Mouse (Mus musculus) natural killer cell, adult 2 months (primary cell): ENCODE measurements around the gene Ctbp2.

Source experiments
- DNase-seq, 2 experiments: peaks; one replicate each; pipeline ENCODE4 v3.0.0; 2022; ENCODE audit warnings: low spot score in 2 of 2

Ctbp2 gene

DNA sequence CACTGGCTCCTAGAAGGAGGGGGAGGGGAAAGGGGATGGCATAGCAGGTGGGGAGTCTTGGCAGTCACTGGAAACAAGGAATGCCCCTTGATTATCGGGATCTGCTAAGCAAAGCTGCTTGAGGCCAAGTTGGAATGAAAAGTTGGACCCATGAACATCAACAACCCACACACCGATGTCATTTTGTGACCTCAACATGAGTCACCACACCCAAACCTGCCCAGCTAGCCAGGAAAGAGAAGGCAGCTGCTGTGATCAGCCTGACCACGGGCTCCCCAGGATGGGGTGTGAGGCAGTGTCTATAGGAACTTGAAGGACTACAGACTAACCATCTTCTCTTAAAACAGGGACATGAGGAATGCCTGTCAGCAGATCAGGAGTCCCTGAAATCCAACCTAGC is 38.7 kb downstream of the Ctbp2 start:
- DNase-seq = no peak

DNA sequence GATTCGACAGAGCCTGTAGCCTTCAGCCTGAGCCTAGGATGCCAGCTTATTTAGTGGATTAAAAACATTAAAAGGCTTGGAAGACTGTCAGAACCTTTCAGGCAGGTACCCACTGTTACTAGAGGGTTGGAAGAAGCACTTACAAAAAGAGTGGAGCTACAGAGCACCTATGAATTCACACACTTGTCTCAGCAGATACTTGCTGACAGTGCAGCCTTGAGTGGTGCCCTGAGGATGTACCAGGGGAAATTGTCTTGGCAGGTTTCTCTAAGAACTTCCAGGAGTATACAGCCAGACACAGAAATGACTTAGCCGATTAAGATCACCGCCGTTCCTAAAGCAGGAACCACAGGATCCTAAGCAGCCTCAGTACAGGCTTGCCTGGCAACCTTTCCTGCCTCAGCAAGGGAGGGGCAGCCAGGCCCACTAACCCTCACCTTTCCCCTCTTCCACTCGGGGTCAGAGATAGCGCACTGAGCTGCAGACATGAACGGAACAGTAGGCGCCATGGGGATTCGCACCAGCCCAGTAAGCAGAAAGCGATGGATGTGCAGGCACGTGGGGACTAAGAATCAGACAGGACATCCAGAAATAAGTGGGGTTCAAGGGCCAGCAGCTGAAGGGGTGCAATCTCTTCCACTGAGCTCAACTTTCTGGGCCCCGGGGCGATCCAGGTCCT is 40.1 kb downstream of the Ctbp2 start:
- DNase-seq = no peak

DNA sequence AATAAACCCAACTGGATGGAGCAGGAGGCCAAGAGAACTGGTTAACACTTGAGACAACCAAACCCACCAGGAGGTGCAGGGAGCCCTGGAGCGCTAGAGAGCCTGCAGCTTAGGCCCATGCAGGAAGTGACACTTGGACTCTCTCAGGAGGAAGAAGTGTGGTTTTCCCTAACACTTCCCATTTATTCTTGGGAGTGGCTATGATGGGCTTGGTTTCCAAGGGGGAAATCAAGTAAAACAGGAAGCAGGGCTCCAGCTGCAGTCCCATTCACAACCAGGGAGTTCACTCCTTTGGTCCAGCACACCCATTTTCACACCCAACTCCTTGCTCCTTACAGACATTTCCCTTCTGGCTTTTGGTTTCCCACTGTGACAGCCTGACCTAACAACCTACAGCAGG is 45.2 kb downstream of the Ctbp2 start:
- DNase-seq = no peak

DNA sequence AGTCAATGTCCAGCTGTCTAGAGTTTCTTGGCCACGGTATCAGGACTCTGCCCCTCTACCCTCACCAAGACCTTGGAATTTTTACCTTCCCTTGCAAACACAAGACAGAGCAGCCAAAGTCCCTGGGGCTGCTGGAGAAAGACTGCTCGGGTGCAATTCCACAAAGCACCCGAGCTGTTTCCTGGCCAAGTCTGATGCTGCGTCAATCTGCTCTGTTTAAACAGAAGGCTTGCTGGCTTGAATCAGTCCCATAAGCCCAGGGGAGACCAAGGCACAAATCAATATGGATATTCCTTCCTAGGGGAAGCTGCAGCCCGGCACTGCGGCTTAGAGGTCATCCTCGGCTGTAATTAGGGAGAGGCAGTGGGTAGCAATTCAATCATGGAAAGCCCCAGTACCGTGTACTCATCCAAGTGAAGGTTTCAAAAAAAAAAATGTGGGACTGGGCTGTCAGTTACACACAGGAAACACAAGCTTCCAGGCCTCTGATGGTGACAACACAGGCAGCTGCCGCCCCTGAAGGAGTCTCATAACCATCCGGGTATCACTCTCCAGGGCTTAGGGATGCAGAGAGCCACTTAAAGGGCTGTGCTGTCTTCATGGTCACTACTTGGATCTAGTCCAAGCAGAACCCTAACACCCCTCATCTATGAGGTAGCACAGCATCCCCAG is 49.6 kb downstream of the Ctbp2 start:
- no peak for DNase-seq

DNA sequence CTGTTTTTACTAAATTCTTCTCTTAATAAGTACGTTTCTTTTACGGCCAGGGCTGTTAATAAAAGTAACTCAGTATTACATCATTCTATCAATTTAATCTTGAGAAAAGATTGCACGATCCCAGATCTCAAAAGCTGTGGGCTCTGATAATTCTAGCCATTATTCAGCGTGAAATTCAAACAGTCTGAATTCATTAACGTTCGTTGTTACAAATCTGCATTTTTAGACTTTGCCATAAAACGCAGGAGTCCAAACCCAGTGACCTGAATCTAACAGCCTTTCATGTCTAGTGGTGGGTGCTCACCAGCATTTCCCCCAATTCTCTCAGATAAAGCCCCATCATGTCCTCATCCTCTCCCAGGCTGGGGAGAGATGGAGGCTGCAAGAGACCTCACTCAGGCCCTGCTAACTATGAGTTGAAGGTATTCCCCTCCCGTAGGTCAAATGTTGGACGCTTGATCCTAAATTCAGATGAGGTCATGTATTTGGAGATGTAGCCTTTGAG is 51.0 kb downstream of the Ctbp2 start:
- no peak for DNase-seq

DNA sequence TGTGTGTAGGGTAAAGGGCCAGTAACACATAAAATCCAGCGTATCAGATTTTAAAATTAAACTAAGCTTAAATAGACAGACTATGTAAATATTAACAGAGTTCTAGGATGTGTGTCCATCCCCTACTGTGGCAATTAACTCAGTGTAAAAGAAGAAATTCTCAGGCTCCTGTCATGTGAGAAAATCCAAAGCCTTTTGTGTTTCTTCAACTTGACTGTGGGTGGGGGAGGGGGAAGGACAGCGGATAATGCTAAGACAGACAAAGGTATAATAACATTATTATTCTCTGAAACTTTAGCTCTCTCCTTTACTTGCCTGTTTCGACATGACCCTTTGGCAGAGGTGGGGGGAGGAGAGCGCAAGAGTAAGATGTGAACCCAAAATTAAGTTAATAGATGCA is 51.6 kb downstream of the Ctbp2 start:
- DNase-seq = no peak

DNA sequence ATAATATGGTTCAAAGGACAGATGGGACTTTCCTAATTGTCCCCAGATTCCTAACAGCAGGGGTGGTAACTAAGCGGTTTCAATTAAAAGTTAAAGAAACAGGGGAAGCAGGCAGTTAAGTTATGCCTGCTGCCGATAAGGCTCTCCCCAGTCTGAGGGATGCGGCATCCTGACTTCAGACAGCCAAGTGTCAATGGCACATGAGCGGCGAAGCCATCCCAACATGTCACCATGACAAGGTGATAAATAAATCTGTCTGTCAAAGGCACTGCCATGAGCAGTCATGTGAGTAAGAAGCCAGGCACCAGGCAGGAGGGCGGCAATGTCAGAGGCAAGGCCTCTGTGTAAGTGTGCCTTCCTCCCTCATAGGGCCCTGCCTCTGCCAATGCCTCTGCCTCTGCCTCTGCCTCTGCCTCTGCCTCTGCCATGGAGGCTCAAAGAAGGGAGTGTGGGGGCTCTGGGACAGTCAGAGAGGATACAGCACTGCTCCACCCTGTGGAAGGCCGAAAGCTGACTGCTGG is 56.8 kb downstream of the Ctbp2 start:
- DNase-seq = no peak

DNA sequence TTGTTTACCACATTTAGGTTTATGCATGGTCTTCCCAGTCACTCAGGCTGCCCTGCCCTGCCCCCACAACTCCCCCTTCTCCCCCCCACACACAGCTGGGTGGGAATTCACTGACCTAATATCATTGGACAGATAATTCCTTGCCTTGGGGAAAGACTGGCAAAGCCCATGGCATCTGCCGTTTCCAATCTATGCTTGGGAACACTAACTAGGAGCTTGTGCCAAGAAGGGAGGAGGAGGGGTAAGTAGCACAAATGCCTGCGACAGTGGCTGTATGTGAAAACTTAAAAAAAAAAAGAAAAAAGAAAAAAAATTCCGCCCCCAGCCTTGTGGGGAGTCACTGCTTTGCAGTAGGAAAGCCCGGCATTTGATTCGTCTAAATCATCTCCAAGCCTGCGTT is 57.4 kb downstream of the Ctbp2 start:
- no peak for DNase-seq

DNA sequence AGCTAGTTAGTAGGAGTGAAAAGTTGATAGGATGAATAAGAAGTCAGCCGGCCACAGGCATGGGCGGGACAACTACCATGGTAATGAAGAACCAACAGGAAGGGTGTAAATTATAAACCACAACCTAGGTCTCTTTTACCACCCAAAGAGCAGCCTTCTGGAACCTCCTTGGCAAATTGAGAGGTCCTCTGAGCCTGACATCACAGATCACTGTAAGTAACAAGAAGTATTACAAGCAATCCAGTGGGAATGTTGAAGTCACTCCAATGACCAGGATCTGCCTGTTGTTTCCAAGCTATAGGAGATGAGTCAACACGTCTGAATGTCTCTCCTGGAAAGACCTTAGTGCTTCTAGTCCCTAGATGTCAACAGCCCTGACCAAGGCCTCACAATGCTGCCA is 62.1 kb downstream of the Ctbp2 start:
- no peak for DNase-seq

DNA sequence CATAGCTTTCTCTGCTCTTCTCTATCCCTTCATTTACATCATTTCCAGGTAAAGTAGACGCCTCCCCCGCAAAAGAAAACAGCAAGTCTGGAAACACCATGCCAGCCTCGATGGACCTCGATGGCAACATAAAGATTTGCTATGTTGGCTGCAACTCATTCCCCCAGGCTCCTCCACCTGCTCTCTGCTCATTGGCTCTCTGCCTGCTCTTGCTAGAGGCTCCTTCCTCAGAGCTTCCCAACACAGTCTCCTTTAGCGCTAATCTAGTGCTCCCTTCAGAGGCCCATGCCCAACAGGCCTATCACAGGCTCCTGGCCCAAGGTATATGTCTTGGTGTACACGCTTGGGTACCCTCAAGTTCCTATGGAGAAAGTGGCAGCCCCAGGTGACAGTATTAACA is 64.0 kb downstream of the Ctbp2 start:
- DNase-seq = no peak

DNA sequence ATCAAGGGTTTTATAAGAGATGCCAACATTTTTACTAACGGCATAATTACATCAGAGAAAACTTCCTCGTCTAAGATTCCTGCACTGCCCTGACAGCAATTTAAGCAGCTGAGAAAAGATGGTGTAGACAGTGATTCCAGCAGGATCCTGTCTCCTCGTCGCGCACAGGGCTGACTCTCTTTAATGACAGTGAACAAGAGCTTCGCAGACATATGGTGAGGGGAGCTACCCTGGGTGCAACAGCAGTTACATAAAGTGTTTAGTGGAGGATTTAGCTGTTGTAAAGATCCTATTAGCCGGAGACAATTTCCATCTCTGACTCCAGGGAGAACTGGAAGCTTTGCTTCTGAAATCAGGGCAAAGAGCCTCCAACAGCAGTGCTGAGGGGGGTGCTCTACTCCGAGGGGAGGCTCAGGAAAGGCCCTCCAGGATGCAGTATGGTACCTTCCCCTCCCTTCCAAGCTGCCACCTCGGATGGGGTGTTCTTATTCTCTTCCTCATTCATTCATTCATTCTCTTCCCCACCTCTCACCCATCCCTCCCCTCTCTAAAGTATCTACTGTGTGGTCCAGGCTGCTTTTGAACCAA is 64.5 kb downstream of the Ctbp2 start:
- no peak for DNase-seq

DNA sequence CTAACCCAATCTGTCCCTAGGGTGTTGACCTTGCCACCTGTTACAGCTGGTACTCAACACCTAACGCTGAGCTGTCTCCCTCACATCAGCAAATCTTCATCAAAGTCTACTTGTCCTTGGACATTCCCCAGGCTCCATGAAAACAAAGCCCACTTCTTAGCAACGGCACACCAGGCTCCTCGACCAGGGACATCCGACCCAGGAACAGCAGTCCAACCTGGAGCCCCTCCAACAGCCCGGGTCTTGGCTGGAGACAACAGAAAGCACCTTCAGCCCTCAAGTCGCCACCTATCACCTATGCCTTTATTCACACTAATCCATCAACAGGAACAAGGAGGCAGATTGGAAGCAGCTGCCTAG is 65.0 kb downstream of the Ctbp2 start:
- no peak for DNase-seq

DNA sequence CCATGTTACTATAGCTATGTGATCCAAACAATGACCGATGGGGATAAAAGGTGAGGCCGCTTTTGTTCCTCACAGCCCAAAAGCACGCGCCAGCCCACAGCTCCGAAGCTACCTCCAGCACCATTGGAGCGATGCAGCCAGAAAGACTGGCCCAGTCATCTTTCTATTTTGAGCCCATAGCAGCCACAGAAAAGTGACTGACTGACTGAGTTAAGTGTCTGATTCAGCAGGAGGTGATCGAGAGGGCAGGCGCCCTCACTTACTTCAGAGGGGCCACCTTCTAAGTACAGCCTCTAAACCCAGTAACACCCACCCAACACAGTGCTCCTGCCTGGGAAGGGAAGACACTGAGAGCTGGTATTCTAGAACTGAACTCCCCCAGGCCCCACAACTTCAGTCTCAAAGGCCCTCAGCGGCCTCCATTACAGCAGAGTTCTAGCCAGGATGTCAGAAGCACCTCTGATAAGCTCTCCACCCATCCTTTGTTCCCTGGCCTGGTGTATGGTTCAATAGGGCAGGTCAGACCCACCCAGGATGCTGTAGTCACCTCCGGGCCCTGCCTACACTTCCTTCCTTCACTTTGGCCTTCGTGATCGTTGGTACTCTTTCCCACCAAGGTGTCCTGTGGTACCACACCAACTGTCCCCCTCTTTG is 65.5 kb downstream of the Ctbp2 start:
- DNase-seq = no peak

DNA sequence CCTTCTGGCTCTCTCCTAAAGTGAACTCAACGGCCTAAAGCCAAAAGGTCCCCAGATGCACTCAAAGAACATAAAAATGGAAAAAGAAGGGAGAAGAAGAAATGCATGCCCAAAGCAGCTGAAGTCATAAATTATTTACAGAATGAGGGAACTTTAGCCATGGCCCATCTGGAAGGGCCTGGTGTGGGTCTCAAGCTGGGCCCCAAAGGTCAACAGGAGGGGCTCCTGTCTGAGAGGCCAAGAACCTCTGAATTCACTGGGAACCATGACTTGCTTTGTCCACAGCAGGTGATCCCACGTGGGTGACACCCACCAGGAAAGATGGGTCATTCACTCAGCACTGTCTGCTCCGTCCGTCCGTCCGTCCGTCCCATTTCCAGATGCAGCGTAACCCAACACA is 67.2 kb downstream of the Ctbp2 start:
- DNase-seq = no peak

DNA sequence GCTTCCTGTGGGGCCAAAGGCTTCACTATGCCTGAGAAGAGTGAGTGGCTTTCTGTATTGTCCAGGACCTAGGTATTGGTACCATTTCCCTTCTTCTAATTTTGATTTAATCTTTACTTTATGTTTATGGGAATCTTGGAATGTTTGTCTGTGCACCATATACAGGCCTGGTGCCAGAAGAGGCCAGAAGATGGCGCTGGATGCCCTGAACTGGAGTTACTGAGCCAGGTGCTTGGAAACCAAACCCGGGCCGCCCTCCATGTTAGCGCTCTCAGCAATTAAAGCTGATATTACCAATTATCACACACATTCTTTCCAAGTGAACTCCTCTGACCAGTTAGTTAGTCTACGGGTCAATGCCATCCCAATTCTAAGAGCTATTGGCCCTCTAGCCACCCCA is 69.7 kb downstream of the Ctbp2 start:
- DNase-seq = no peak

DNA sequence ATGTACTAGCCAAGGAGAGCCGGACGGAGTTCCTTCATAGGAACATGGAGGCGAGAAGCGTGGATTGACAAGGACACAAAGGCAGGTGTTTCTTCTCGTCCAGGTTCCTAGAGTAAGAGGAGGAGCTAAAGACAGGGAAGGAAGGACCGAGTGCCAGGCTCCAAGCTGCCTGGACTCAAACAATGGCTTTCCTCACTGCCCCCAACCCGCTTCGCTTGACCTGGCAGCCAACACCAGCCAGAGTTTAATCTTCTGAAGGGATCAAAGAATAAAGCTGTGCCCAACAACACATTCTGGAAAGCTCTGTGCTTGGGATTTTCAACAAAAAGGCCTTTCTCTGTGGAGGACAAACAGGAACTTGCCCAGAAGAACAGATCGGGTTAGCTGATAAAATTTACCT is 70.4 kb downstream of the Ctbp2 start:
- DNase-seq = no peak

DNA sequence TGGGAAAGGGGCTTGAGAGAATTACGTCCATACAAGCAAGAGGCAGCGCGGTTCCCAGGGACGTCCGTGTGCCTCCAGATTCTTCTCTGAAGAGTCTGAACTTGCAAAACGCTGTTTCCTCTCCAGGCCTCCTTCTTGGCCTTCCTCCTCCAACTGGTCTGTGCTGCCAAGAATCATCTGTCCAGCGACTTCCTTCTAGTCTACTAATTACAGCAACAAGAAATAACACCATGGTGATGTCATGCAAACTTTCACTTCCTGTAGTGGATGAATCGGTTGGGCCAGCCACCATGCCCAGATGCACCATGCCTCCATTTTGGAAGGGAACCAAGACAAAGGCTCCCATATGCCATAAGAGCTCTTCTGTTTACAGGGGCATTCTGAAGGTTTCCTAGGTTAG is 71.3 kb downstream of the Ctbp2 start:
- peak in 1 of 2 experiments; percentile 8 for DNase-seq

DNA sequence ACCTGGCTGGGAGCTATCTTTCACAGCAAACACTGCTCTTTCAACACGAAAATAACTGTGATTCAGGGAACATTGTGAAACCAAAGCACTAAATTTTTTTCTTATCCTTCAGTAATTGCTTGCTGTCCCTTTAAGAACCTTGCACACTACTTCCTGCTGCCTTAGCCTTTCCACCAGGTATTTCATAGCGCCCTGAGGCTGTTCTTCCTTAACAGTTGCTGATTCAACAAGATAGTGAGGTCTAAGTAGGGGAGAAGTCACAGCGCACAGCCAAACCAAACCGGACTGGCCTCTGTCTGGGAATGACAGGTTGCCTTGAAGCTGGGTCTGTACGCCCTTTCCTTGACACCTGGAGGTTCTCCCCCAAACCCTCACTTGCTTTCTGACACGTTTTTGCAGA is 73.5 kb downstream of the Ctbp2 start:
- no peak for DNase-seq

DNA sequence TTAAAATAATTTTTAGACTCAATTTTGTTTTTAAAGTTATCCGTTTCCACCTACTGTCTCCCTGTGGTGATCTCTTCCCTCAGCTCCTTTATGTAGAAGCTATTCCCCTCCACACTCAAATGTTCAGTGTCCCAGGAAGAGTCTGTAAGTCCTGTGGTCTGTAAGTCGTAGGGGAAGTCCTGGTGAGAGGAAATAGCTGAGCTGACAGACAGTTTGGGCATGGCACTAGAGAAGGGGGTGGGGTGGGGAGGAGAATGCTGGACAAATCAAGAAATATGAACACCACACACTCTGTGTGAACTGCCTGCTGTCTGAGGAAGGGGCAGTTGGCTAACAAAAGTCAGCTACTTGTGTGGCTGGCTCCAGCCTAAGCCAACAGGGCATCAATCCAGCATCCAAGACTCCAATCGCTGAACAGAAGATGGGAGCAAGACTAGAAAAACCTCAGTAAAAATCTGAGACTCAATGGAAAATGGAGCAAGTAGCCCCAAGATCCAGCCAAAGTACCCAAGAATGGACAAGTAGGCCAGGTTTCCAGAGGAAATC is 76.0 kb downstream of the Ctbp2 start:
- no peak for DNase-seq

DNA sequence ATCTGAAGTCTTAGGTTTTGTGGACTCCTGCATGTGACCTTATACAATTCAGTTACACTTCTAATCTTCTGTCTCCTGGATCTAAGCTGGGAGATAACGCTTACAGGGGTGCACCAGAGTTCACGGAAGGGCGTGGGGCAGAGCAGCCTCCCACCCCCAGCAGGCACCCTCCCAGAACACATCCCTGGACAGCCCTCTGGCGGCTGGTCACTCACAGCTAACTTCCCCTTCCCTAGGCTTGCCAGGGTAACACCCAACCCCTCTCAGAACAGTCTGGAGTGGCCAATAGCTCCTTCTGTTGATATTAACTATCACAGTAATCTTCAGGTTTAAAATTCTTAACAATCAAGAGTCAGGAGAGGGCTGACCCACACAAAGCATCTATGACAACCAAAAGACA is 76.9 kb downstream of the Ctbp2 start:
- no peak for DNase-seq

DNA sequence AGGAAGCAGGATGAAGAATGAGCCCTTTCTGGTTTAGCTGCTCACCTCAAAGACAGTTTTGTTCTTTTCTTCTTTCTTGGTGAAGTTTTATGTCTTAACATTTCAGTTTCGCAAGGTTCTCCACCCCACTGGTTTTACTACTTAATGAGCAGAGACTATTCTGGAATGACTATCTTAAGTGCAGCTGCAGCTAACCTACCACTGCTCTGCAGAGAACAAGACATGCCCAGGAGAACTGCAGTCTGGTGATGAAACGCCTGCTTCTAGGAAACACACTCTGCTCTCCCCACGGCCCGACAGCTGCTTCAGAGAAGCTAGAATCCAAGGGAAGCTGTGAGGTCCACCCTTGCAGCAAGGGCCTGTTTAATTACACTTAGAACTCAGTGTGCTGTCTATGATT is 79.4 kb downstream of the Ctbp2 start:
- DNase-seq = no peak

DNA sequence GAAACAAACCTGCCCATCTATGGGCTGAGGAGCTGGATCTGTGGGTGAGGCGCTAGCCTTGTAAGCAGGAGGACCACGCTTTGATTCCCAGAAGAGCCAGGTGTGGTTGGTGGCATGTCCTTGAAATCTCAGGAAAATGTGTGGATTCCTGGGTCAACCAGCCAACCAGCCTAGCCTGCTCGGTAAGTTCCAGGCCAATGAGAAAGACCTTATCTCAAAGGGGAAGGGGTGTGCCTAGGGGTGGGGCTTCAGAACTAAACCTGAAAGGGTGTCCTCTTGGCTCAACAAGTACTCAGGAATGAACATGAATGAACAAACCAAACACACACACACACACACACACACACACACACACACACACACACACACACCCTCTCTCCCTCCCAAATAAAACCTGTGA is 82.4 kb downstream of the Ctbp2 start:
- no peak for DNase-seq
